Comparison of ENCODE assay signal across 8 mouse cellular contexts in the genomic region with DNA sequence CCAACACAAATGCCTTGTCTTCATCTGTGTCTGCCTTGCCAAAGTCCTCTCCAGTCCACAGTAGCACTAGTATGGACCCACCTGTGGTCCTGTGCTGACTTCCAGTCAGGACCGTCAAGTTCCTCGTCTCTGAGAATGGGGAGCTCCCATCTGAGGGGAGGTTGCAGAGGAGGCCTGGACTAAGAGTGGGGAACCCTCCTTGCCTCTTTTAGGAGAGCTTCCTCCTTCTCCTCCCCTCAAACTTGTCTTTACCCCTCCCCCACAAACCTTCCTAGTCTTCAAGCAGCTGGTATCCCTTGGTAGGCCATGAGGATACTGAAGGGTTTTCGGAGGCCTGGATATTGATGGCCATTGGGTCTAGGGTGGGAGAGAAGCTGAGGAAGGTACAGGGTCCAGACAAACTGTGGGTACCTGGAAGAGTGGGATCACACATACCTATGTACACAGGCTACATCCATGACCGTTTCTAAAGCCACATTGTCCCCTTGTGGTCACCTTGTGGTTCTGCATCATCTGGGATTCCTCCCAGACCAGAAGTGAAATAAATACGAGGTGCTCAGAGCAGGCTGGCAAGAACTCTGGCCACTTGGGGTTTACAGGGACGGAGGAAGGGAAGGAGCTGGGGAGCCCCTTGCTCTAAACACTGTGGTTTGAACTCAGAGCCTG. TPM values are rescaled to one million over a fixed set of nuclear protein-coding genes. Genes with fewer than 3 reads are reported as not detected.
DNase-seq lines count a peak whose midpoint lies in the region; ATAC-seq and TF ChIP-seq lines count a peak whose summit lies in the region.

No protein-coding gene starts in this region.

- WGBS in forebrain, embryonic 10.5 days, result 51% methylated on average over 6 of the region's 6 CpGs
- 46% methylated on average over 6 of the region's 6 CpGs for WGBS in hindbrain, embryonic 16.5 days
- WGBS in liver, postnatal 0 days (ENCODE audit: insufficient replicate concordance), result 27% methylated on average over 6 of the region's 6 CpGs

- no peak overlapping the region for H3K4me2 ChIP-seq in hindbrain, embryonic 16.5 days (ENCODE audit: low read length)
- no peak overlapping the region for H3K4me2 ChIP-seq in liver, postnatal 0 days (ENCODE audit: low read depth, low read length)

- peaks cover 3 to 6% of the 10 kb centered on the region in 2 experiments; a peak in 2 of 4 replicates for H3K4me1 ChIP-seq in ES-E14 (ENCODE audit: control insufficient read depth in 2 of 2, insufficient read depth in 2 of 2, low read length in 2 of 2, poor library complexity in 1 of 2)
- H3K4me1 ChIP-seq in forebrain, embryonic 10.5 days, result peaks cover 33% of the 10 kb centered on the region
- no peaks in the 10 kb centered on the region; the same call in 1 of the 2 replicates for H3K4me1 ChIP-seq in hindbrain, embryonic 16.5 days (ENCODE audit: control insufficient read depth, insufficient read depth, low read depth, low read length)
- peaks cover 13% of the 10 kb centered on the region for H3K4me1 ChIP-seq in liver, postnatal 0 days (ENCODE audit: insufficient read depth)

- DNase-seq in cerebellum, adult 9-10 months, result peak; percentile 42
- DNase-seq in cerebellum, adult 18-20 months, result no peak
- DNase-seq in ES-E14 (ENCODE audit: low read depth, low spot score), result peak; percentile 49
- DNase-seq in forebrain, embryonic 10.5 days (ENCODE audit: extremely low spot score, low spot score), result peak; percentile 49
- DNase-seq in liver, postnatal 0 days, result no peak
- peak; percentile 83 for DNase-seq in retina, embryonic 14.5 days (ENCODE audit: low spot score)
- no peak for DNase-seq in urinary bladder, postnatal 14 days (ENCODE audit: low spot score)

- H3K9me3 ChIP-seq in ES-E14 (ENCODE audit: control insufficient read depth, insufficient read depth, low read depth, low read length), result no peaks in the 10 kb centered on the region
- no peaks in the 10 kb centered on the region for H3K9me3 ChIP-seq in forebrain, embryonic 10.5 days
- H3K9me3 ChIP-seq in hindbrain, embryonic 16.5 days (ENCODE audit: control insufficient read depth, low read length), result no peaks in the 10 kb centered on the region
- H3K9me3 ChIP-seq in liver, postnatal 0 days (ENCODE audit: low read length), result no peaks in the 10 kb centered on the region

- peak; percentile 79 for ATAC-seq in hindbrain, embryonic 16.5 days
- ATAC-seq in liver, postnatal 0 days, result peak; percentile 66

- no peak for TF ChIP-seq EP300 in liver, postnatal 0 days (IDR thresholded peaks at IDR 0.05; ENCODE audit: low read depth)

- H3K4me3 ChIP-seq in ES-E14 (ENCODE audit: insufficient read depth in 1 of 2, low read depth in 1 of 2, low read length in 2 of 2, poor library complexity in 1 of 2, severe bottlenecking in 1 of 2), result no peak overlapping the region
- no peak overlapping the region for H3K4me3 ChIP-seq in forebrain, embryonic 10.5 days
- H3K4me3 ChIP-seq in hindbrain, embryonic 16.5 days (ENCODE audit: low read length), result no peak overlapping the region
- no peak overlapping the region for H3K4me3 ChIP-seq in liver, postnatal 0 days (ENCODE audit: low read depth, low read length)

- H3K9ac ChIP-seq in ES-E14 (ENCODE audit: insufficient read depth, low read depth, low read length, poor library complexity, severe bottlenecking), result no peak overlapping the region
- no peak overlapping the region for H3K9ac ChIP-seq in hindbrain, embryonic 16.5 days (ENCODE audit: low read depth, low read length)
- no peak overlapping the region; the same call in 1 of the 2 replicates for H3K9ac ChIP-seq in liver, postnatal 0 days (replicated peaks)

- TF ChIP-seq CTCF in liver, postnatal 0 days (IDR thresholded peaks at IDR 0.05; ENCODE audit: low read depth), result peak; percentile 99

- H3K27me3 ChIP-seq in forebrain, embryonic 10.5 days (ENCODE audit: poor library complexity, severe bottlenecking), result no peaks in the 10 kb centered on the region
- H3K27me3 ChIP-seq in hindbrain, embryonic 16.5 days (replicated peaks; ENCODE audit: control insufficient read depth, insufficient read depth, low read length), result no peaks in the 10 kb centered on the region
- H3K27me3 ChIP-seq in liver, postnatal 0 days (ENCODE audit: insufficient read depth, low read length), result no peaks in the 10 kb centered on the region

- no peaks in the 10 kb centered on the region for H3K36me3 ChIP-seq in ES-E14 (ENCODE audit: control insufficient read depth, insufficient read depth, low read length, poor library complexity, severe bottlenecking)
- no peaks in the 10 kb centered on the region for H3K36me3 ChIP-seq in forebrain, embryonic 10.5 days (replicated peaks)
- H3K36me3 ChIP-seq in hindbrain, embryonic 16.5 days (ENCODE audit: control insufficient read depth, insufficient read depth, low read length), result no peaks in the 10 kb centered on the region
- H3K36me3 ChIP-seq in liver, postnatal 0 days (replicated peaks; ENCODE audit: insufficient read depth, low read length), result no peaks in the 10 kb centered on the region

- in situ Hi-C loops in ES-E14 (cut with MboI; ENCODE audit: low sequenced_read_pairs in 2 of 2, unreplicated experiment in 2 of 2), result loop anchor here (5.0 to 25.0 kb wide), 3 partner anchors 107 to 249 kb away; partner anchors contain the start of gene Gpsm1 (in 1 of the 2)

- H3K27ac ChIP-seq in ES-E14 (ENCODE audit: insufficient read depth, low read depth, low read length, poor library complexity, severe bottlenecking), result no peak overlapping the region
- H3K27ac ChIP-seq in forebrain, embryonic 10.5 days, result peak overlapping the region; percentile 56
- no peak overlapping the region for H3K27ac ChIP-seq in hindbrain, embryonic 16.5 days (ENCODE audit: low read depth, low read length)
- no peak overlapping the region for H3K27ac ChIP-seq in liver, postnatal 0 days (ENCODE audit: low read depth)

TF ChIP-seq in ES-E14, 5 proteins besides CTCF, POLR2A, EP300 and RAD21:
- 0 out of 2 replicates have a peak, but pooled peaks have one; percentile 40 for TF ChIP-seq HCFC1 (IDR thresholded peaks at IDR 0.05; ENCODE audit: borderline replicate concordance, insufficient read depth, low read length)
- TF ChIP-seq MAFK (IDR thresholded peaks at IDR 0.05; ENCODE audit: insufficient read depth, low read depth, low read length), result no peak
- TF ChIP-seq CHD2 (IDR thresholded peaks at IDR 0.05; ENCODE audit: low read depth, low read length), result no peak
- TF ChIP-seq ZC3H11A (IDR thresholded peaks at IDR 0.05; ENCODE audit: borderline replicate concordance, low read depth, low read length), result peak; percentile 97
- TF ChIP-seq ZNF384 (IDR thresholded peaks at IDR 0.05; ENCODE audit: low read depth, low read length), result no peak

RNA-seq across cellular contexts. Expression of gene Egfl7, which starts 18.3 kb away (rescaled TPM):
- total RNA-seq in ES-E14 (2012; rRNA removed), result 104 and 156 TPM in 2 replicates
- 89.9 and 96.4 TPM in 2 replicates for polyA plus RNA-seq in forebrain, embryonic 10.5 days (2016; fragmentation: Nextera tagmentation; extraction: Ambion mirVana)
- polyA plus RNA-seq in hindbrain, embryonic 16.5 days (2015; fragmentation: Nextera tagmentation; extraction: Ambion mirVana), result 75.4 and 76.2 TPM in 2 replicates
- polyA plus RNA-seq in liver, postnatal 0 days (2015; fragmentation: Nextera tagmentation; extraction: Ambion mirVana), result 49.6 and 53.0 TPM in 2 replicates

RNA-seq across cellular contexts. Expression of gene Gm20532, which starts 25.0 kb away (rescaled TPM):
- total RNA-seq in ES-E14 (2012; rRNA removed), result not detected in 2 replicates
- polyA plus RNA-seq in forebrain, embryonic 10.5 days (2016; fragmentation: Nextera tagmentation; extraction: Ambion mirVana), result not detected in 2 replicates
- not detected in 2 replicates for polyA plus RNA-seq in hindbrain, embryonic 16.5 days (2015; fragmentation: Nextera tagmentation; extraction: Ambion mirVana)
- polyA plus RNA-seq in liver, postnatal 0 days (2015; fragmentation: Nextera tagmentation; extraction: Ambion mirVana), result not detected in 2 replicates

RNA-seq across cellular contexts. Expression of gene Agpat2, which starts 42.7 kb away (rescaled TPM):
- total RNA-seq in ES-E14 (2012; rRNA removed), result 60.4 and 88.2 TPM in 2 replicates
- polyA plus RNA-seq in forebrain, embryonic 10.5 days (2016; fragmentation: Nextera tagmentation; extraction: Ambion mirVana), result 10.1 and 10.2 TPM in 2 replicates
- 6.2 and 7.2 TPM in 2 replicates for polyA plus RNA-seq in hindbrain, embryonic 16.5 days (2015; fragmentation: Nextera tagmentation; extraction: Ambion mirVana)
- polyA plus RNA-seq in liver, postnatal 0 days (2015; fragmentation: Nextera tagmentation; extraction: Ambion mirVana), result 215 and 221 TPM in 2 replicates

RNA-seq across cellular contexts. Expression of gene Notch1, which starts 45.0 kb away (rescaled TPM):
- total RNA-seq in ES-E14 (2012; rRNA removed), result 34.9 and 77.8 TPM in 2 replicates
- polyA plus RNA-seq in forebrain, embryonic 10.5 days (2016; fragmentation: Nextera tagmentation; extraction: Ambion mirVana), result 25.4 and 26.7 TPM in 2 replicates
- polyA plus RNA-seq in hindbrain, embryonic 16.5 days (2015; fragmentation: Nextera tagmentation; extraction: Ambion mirVana), result 13.3 and 15.1 TPM in 2 replicates
- 2.0 and 2.1 TPM in 2 replicates for polyA plus RNA-seq in liver, postnatal 0 days (2015; fragmentation: Nextera tagmentation; extraction: Ambion mirVana)

Comparison
In these comparisons a context has a peak if more than half of its experiments do, and no peak if none do; other contexts are left out.
1. DNase-seq: peak in cerebellum, adult 9-10 months (single experiment), ES-E14 (single experiment), forebrain, embryonic 10.5 days (single experiment) and retina, embryonic 14.5 days (single experiment); none in cerebellum, adult 18-20 months (0 of 2), liver, postnatal 0 days (single experiment) and urinary bladder, postnatal 14 days (single experiment).
2. RNA of gene Agpat2, which starts 42.7 kb away (polyA plus RNA-seq): 215 to 221 TPM in liver, postnatal 0 days; 10.1 to 10.2 TPM in forebrain, embryonic 10.5 days and 6.2 to 7.2 TPM in hindbrain, embryonic 16.5 days; every median in the first group is over 10 times any median in the second.